Mouse (Mus musculus): ENCODE results near the gene Sh3pxd2a. TPM values are rescaled to one million over a fixed set of nuclear protein-coding genes. Genes with fewer than 3 reads are reported as not detected.

The Sh3pxd2a gene
- total and polyA plus RNA-seq, 3 experiments, result 3.9 to 11.3 TPM; not detected in 1

- Histone ChIP-seq H3K27me3 (ENCODE audit: control insufficient read depth in 1 of 2, insufficient read depth in 2 of 2, low read length in 2 of 2) (no peaks in the 10 kb centered on the region), H3K4me1 (ENCODE audit: control insufficient read depth in 1 of 2, insufficient read depth in 2 of 2, low read length in 2 of 2) (peaks cover 0 to 5% of the 10 kb centered on the region in 2 experiments; a peak in 2 of 4 replicates), H3K27ac (ENCODE audit: control insufficient read depth, low read depth, low read length) (no peak overlapping the region), H3K9me3 (replicated peaks; ENCODE audit: insufficient read depth, low read length) (no peaks in the 10 kb centered on the region), H3K4me3 (ENCODE audit: control insufficient read depth in 1 of 2, insufficient read depth in 1 of 2, low read depth in 2 of 2, low read length in 2 of 2) (no peak overlapping the region), H3K36me3 (ENCODE audit: control insufficient read depth in 1 of 2, insufficient read depth in 2 of 2, low read length in 2 of 2) (no peaks in the 10 kb centered on the region), H3K9ac (ENCODE audit: control insufficient read depth, low read depth, low read length, poor library complexity, severe bottlenecking) (no peak overlapping the region), H3K79me2 (ENCODE audit: control insufficient read depth, insufficient read depth, low read length, poor library complexity) (no peaks in the 10 kb centered on the region)
- no peak for DNase-seq (ENCODE audit: low read depth, low spot score)
- TF ChIP-seq SIN3A (IDR thresholded peaks at IDR 0.05; ENCODE audit: low read length) (no peak), RAD21 (IDR thresholded peaks at IDR 0.05; ENCODE audit: low read depth, low read length) (no peak)
Measured at GRCm38 (mm10) chr19:47343422-47343821, 120.8 kb downstream of the Sh3pxd2a start.

- Histone ChIP-seq H3K4me3 (ENCODE audit: control insufficient read depth in 1 of 2, insufficient read depth in 1 of 2, low read depth in 2 of 2, low read length in 2 of 2) (peak overlapping the region; percentile 51 to 90), H3K4me1 (ENCODE audit: control insufficient read depth in 1 of 2, insufficient read depth in 2 of 2, low read length in 2 of 2) (no peaks in the 10 kb centered on the region), H3K27me3 (ENCODE audit: control insufficient read depth in 1 of 2, insufficient read depth in 2 of 2, low read length in 2 of 2) (no peaks in the 10 kb centered on the region), H3K27ac (ENCODE audit: control insufficient read depth, low read depth, low read length) (no peak overlapping the region), H3K9ac (ENCODE audit: control insufficient read depth, low read depth, low read length, poor library complexity, severe bottlenecking) (peak overlapping the region; percentile 31), H3K9me3 (replicated peaks; ENCODE audit: insufficient read depth, low read length) (no peaks in the 10 kb centered on the region), H3K79me2 (ENCODE audit: control insufficient read depth, insufficient read depth, low read length, poor library complexity) (no peaks in the 10 kb centered on the region), H3K36me3 (ENCODE audit: control insufficient read depth in 1 of 2, insufficient read depth in 2 of 2, low read length in 2 of 2) (no peaks in the 10 kb centered on the region)
- 0 out of 2 replicates have a peak, but pooled peaks have one; percentile 41 for TF ChIP-seq MXI1 (IDR thresholded peaks at IDR 0.05; ENCODE audit: low read depth, low read length)
- TF ChIP-seq ZC3H11A (IDR thresholded peaks at IDR 0.05; ENCODE audit: low read depth, low read length), result peak; percentile 46
- 0 out of 2 replicates have a peak, but pooled peaks have one; percentile 23 for TF ChIP-seq ELF1 (IDR thresholded peaks at IDR 0.05; ENCODE audit: low read depth, low read length)
- TF ChIP-seq SMC3 (IDR thresholded peaks at IDR 0.05; ENCODE audit: low read depth, low read length), result peak; percentile 63
- no peak for TF ChIP-seq MAX (IDR thresholded peaks at IDR 0.05; ENCODE audit: low read length)
- no peak for TF ChIP-seq UBTF (IDR thresholded peaks at IDR 0.05; ENCODE audit: borderline replicate concordance, insufficient read depth, low read depth, low read length)
- TF ChIP-seq CTCF (IDR thresholded peaks at IDR 0.05 in 2 of 3, conservative IDR thresholded peaks at IDR 0.05 in 1 of 3; ENCODE audit: control insufficient read depth in 1 of 3, insufficient read depth in 1 of 3, low read depth in 2 of 3, low read length in 3 of 3, poor library complexity in 1 of 3, severe bottlenecking in 1 of 3), result peak; percentile 87 to 92 (median 90)
- peak; percentile 69 for TF ChIP-seq RAD21 (IDR thresholded peaks at IDR 0.05; ENCODE audit: low read depth, low read length)
- TF ChIP-seq NELFE (IDR thresholded peaks at IDR 0.05; ENCODE audit: low read depth, low read length), result 0 out of 2 replicates have a peak, but pooled peaks have one; percentile 20
- peak; percentile 25; the same call in 1 of the 2 replicates for TF ChIP-seq E2F4 (IDR thresholded peaks at IDR 0.05; ENCODE audit: borderline replicate concordance, low read depth, low read length)
- peak; percentile 75 for DNase-seq (ENCODE audit: low read depth, low spot score)
Measured at GRCm38 (mm10) chr19:47339165-47339564, 125.0 kb downstream of the Sh3pxd2a start.

GRCm38 (mm10) chr19:47338396-47339164 lies 125.6 kb downstream of the Sh3pxd2a start:
- no peaks in the 10 kb centered on the region for H3K27me3 ChIP-seq (ENCODE audit: control insufficient read depth in 1 of 2, insufficient read depth in 2 of 2, low read length in 2 of 2)

More at GRCm38 (mm10) chr19:47338396-47339164, 125.6 kb downstream of the Sh3pxd2a start:
- Histone ChIP-seq H3K27ac (ENCODE audit: control insufficient read depth, low read depth, low read length) (no peak overlapping the region), H3K36me3 (ENCODE audit: control insufficient read depth in 1 of 2, insufficient read depth in 2 of 2, low read length in 2 of 2) (no peaks in the 10 kb centered on the region), H3K4me1 (ENCODE audit: control insufficient read depth in 1 of 2, insufficient read depth in 2 of 2, low read length in 2 of 2) (no peaks in the 10 kb centered on the region), H3K9ac (ENCODE audit: control insufficient read depth, low read depth, low read length, poor library complexity, severe bottlenecking) (peak overlapping the region; percentile 31), H3K4me3 (ENCODE audit: control insufficient read depth in 1 of 2, insufficient read depth in 1 of 2, low read depth in 2 of 2, low read length in 2 of 2) (peak overlapping the region; percentile 51 to 90), H3K9me3 (replicated peaks; ENCODE audit: insufficient read depth, low read length) (no peaks in the 10 kb centered on the region), H3K79me2 (ENCODE audit: control insufficient read depth, insufficient read depth, low read length, poor library complexity) (no peaks in the 10 kb centered on the region)
- TF ChIP-seq NELFE (IDR thresholded peaks at IDR 0.05; ENCODE audit: low read depth, low read length) (0 out of 2 replicates have a peak, but pooled peaks have one; percentile 11), SIN3A (IDR thresholded peaks at IDR 0.05; ENCODE audit: low read length) (peak; percentile 6; the same call in 1 of the 2 replicates), RCOR1 (IDR thresholded peaks at IDR 0.05; ENCODE audit: low read depth, low read length) (peak; percentile 38; the same call in 1 of the 2 replicates), EP300 (IDR thresholded peaks at IDR 0.05; ENCODE audit: low read depth in 1 of 2, low read length in 2 of 2) (no peak)
- peak; percentile 55 for DNase-seq (ENCODE audit: low read depth, low spot score)
